Mouse (Mus musculus): Measurements from ENCODE around the gene Prrg2. TPM values are rescaled to one million over a fixed set of nuclear protein-coding genes. Genes with fewer than 3 reads are reported as not detected.

Gene Prrg2
- total RNA-seq, 2 experiments from 2014 or later: 5.3 to 7.4 TPM

- DNase-seq (ENCODE audit: low spot score in 2 of 2): no peak
Measured at GRCm38 (mm10) chr7:45060632-45061122, 1.8 kb downstream of the Prrg2 start.

- no peak for DNase-seq (ENCODE audit: low spot score in 2 of 2)
Measured at GRCm38 (mm10) chr7:45058607-45059571, 3.6 kb downstream of the Prrg2 start.

- no peak for DNase-seq (ENCODE audit: low spot score in 2 of 2)
Measured at GRCm38 (mm10) chr7:45056972-45057348, 5.5 kb downstream of the Prrg2 start.

- DNase-seq (ENCODE audit: low spot score in 2 of 2): no peak
Measured at GRCm38 (mm10) chr7:45056329-45056971, 6.0 kb downstream of the Prrg2 start.

GRCm38 (mm10) chr7:45053931-45054510 lies 8.5 kb downstream of the Prrg2 start:
- DNase-seq (ENCODE audit: low spot score in 2 of 2): peak; percentile 81 to 96

- DNase-seq (ENCODE audit: low spot score in 2 of 2): peak; percentile 79 to 83
Measured at GRCm38 (mm10) chr7:45053117-45053930, 9.2 kb downstream of the Prrg2 start.

- DNase-seq (ENCODE audit: low spot score in 2 of 2): no peak
Measured at GRCm38 (mm10) chr7:45052862-45053116, 9.7 kb downstream of the Prrg2 start, which contains the start of gene Prr12. TSS of gene Prr12 (minus strand) at chr7:45052881.

GRCm38 (mm10) chr7:45052181-45052861 lies 10.2 kb downstream of the Prrg2 start:
- peak; percentile 51 to 60 for DNase-seq (ENCODE audit: low spot score in 2 of 2)

GRCm38 (mm10) chr7:45051601-45051974 lies 10.9 kb downstream of the Prrg2 start:
- DNase-seq (ENCODE audit: low spot score in 2 of 2): no peak

- DNase-seq (ENCODE audit: low spot score in 2 of 2): peak; percentile 60 to 87
Measured at GRCm38 (mm10) chr7:45050945-45051600, 11.4 kb downstream of the Prrg2 start.

- no peak for DNase-seq (ENCODE audit: low spot score in 2 of 2)
Measured at GRCm38 (mm10) chr7:45048923-45049657, 13.4 kb downstream of the Prrg2 start.

- no peak for DNase-seq (ENCODE audit: low spot score in 2 of 2)
Measured at GRCm38 (mm10) chr7:45048001-45048890, 14.2 kb downstream of the Prrg2 start.

- no peak for DNase-seq (ENCODE audit: low spot score in 2 of 2)
Measured at GRCm38 (mm10) chr7:45047491-45047890, 15.0 kb downstream of the Prrg2 start.

GRCm38 (mm10) chr7:45046853-45047350 lies 15.6 kb downstream of the Prrg2 start:
- no peak for DNase-seq (ENCODE audit: low spot score in 2 of 2)

GRCm38 (mm10) chr7:45045741-45046140 lies 16.7 kb downstream of the Prrg2 start:
- DNase-seq (ENCODE audit: low spot score in 2 of 2): no peak

- DNase-seq (ENCODE audit: low spot score in 2 of 2): no peak
Measured at GRCm38 (mm10) chr7:45043307-45043706, 19.2 kb downstream of the Prrg2 start.

- DNase-seq (ENCODE audit: low spot score in 2 of 2): no peak
Measured at GRCm38 (mm10) chr7:45040851-45041250, 21.6 kb downstream of the Prrg2 start.

- no peak for DNase-seq (ENCODE audit: low spot score in 2 of 2)
Measured at GRCm38 (mm10) chr7:45038411-45038810, 24.1 kb downstream of the Prrg2 start.

All from layer of hippocampus, postnatal 14 days (tissue).